Mouse (Mus musculus) embryonic fibroblast, embryonic 13.5 days (primary cell): Measurements from ENCODE around the gene Crcp. TPM values are rescaled to one million over a fixed set of nuclear protein-coding genes. Genes with fewer than 3 reads are reported as not detected.

Experiments
- H3K27ac ChIP-seq: 2 replicates; pipeline ENCODE4 v1.5.1; 2012; ENCODE audit warnings: low read length, control low read depth, inconsistent platforms; ENCODE audit not compliant: insufficient read depth
- H3K4me1 ChIP-seq: 2 replicates; pipeline ENCODE4 v1.6.1; 2011; ENCODE audit warnings: low read length; ENCODE audit not compliant: control insufficient read depth, insufficient read depth
- H3K4me3 ChIP-seq: 2 replicates; pipeline ENCODE4 v1.5.1; 2011; ENCODE audit warnings: mild to moderate bottlenecking, control low read depth, low read length; ENCODE audit not compliant: insufficient read depth
- CTCF ChIP-seq: IDR thresholded peaks from 2 replicates; pipeline ENCODE4 v1.5.1; 2011; ENCODE audit warnings: mild to moderate bottlenecking, control low read depth, low read length, moderate library complexity, borderline replicate concordance; ENCODE audit not compliant: insufficient read depth
- POLR2A ChIP-seq: IDR thresholded peaks from 2 replicates; pipeline ENCODE4 v1.6.1; 2011; ENCODE audit warnings: low read depth, mild to moderate bottlenecking, control low read depth, low read length, moderate library complexity
- polyA plus RNA-seq: library from polyadenylated mRNA; stranded (reverse); fragments of >200 nt; gene quantifications from 2 replicates; pipeline ENCODE4 v1.2.4, GENCODE M21; 2011; ENCODE audit warnings: low read depth; ENCODE audit not compliant: missing spikeins, insufficient read length

Gene Crcp
- polyA plus RNA-seq, 1 experiment, result 36.5 TPM

DNA sequence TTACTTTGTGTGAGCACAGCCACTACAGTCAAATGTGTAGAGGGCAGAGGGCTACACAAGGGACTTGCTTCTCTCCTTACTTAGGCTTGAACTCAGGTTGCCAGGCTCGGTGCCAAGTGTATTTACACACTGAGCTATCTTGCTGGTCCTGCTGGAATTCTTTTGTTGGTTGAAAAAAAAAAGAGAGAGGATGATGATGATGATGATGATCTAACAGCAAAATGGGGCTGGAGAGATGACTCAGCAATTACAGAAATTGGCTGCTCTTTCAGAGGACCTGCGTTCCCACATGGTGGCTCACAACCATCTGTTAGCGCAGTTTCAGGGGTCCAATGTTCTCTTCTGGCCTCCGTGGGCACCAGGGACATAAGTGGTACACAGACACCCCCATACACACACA is 59.5 kb downstream of the Crcp start:
- Histone ChIP-seq H3K4me1 (peaks cover 9% of the 10 kb centered on the region; the same call in 1 of the 2 replicates), H3K4me3 (no peak overlapping the region), H3K27ac (peak overlapping the region; percentile 15; the same call in 1 of the 2 replicates)
- TF ChIP-seq POLR2A, result no peak
- TF ChIP-seq CTCF, result no peak

DNA sequence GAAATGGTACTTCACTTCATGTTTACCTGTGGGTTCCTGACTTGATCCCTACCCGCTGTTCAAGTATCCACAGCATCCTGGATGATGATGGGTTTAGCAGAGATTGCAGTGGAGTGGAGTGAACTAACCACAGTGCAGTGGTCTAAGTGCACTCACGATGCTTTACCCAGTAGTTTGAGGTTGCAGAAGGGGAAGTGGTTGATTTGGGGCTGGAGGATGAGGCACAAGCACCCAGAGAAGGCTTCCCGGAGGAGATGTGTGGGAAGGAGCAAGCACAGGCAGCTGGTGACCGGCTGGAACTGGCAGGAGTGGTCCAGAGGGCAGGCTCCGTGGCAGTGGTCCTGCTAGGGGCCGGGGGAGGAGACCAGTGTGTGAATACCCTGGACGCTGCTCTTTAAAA is 60.1 kb downstream of the Crcp start:
- Histone ChIP-seq H3K4me1 (peaks cover 9% of the 10 kb centered on the region; the same call in 1 of the 2 replicates), H3K4me3 (no peak overlapping the region), H3K27ac (peak overlapping the region; percentile 15)
- TF ChIP-seq CTCF (no peak), POLR2A (no peak)

DNA sequence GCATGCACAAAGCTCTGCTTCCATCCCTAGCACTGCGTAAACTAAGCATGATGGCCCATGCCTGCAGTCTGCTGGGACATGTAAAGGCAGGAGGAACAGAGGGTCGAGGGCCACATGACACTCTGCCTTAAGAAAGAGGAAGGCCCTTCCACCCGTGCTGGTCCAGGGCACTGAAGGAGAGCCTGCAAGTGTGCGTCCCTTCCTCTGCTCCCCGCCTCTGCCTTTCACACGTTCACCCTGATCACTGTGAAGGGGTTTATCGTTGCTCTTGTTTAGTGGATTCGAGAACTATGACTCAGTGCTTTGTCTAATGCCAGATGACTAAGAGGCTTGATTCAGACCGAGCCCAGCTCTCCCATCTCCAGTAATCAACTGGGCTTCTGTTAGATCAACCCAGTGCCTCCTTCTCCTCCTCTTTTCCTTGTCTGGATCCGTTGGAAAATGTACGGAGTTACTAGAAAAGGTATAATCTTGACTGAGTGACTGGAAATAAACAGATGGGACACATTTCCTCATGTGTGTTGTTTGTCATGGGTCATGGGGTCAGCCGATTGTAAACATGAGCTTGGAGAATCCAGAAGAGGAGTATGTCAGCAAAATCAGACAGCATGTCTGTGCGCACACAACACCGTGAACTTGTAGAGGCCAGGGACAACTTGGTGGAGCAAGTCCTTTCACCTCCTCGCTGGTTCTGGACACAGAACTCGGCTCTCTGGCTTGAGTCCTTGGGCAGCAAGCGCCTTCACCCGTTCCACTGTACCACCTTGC is 60.7 kb downstream of the Crcp start:
- H3K4me3 ChIP-seq, result no peak overlapping the region
- peaks cover 9% of the 10 kb centered on the region; the same call in 1 of the 2 replicates for H3K4me1 ChIP-seq
- peak overlapping the region; percentile 35 for H3K27ac ChIP-seq
- TF ChIP-seq CTCF (no peak), POLR2A (no peak)

DNA sequence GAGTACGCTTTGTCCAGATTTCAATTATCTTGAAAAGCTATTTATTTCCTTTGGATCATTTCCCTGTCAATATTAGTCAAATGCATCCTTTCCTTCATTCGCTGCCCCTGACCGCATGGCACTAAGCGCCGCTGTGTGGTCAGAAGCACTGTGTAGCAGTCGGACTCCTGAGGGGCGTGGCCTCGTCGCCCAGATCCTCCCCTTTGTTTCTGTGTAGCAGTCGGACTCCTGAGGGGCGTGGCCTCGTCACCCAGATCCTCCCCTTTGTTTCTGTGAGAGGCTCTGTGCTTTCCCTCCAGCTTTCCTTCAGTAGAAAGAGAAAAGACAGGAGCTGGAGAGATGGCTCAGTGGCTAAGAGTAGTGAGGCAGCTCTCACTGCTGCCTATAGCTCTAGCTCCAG is 67.7 kb downstream of the Crcp start:
- Histone ChIP-seq H3K4me1 (no peaks in the 10 kb centered on the region), H3K27ac (no peak overlapping the region), H3K4me3 (no peak overlapping the region)
- no peak for TF ChIP-seq CTCF
- no peak for TF ChIP-seq POLR2A

DNA sequence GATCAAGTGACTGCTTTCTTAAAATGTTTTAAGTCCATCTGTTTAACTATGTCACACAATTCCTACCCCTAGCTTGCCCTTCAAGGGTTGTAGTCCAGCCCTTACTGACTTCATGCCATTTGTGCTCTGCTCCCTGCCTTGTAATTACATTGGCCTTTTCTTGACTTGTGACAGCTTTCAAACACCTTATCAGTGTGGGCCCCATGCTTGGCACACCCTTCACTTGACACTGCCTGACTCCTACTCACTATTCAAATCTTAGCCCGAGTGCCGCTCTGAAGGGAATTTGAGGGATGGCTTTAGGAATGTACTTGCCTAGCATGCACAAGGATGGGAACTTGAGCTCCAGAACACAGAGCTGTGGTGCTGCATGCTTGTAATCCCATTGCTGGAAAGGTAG is 68.7 kb downstream of the Crcp start:
- no peak overlapping the region for H3K4me3 ChIP-seq
- TF ChIP-seq CTCF (no peak), POLR2A (no peak)

DNA sequence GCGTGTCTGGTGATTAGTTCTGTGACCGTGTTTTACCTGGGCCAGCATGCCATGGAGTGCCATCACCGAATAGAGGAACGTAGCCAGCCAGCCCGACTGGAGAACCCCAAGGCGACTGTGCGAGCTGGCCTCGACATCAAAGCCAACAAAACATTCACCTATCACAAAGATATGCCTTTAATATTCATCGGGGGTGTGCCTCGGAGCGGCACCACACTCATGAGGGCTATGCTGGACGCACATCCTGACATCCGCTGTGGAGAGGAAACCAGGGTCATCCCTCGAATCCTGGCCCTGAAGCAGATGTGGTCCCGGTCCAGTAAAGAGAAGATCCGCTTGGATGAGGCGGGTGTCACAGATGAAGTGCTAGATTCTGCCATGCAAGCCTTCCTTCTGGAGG is 72.6 kb downstream of the Crcp start:
- H3K27ac ChIP-seq, result no peak overlapping the region
- no peaks in the 10 kb centered on the region for H3K4me1 ChIP-seq
- no peak for TF ChIP-seq CTCF
- no peak for TF ChIP-seq POLR2A
- no peak overlapping the region for H3K4me3 ChIP-seq

More for the DNA sequence above, 68.7 kb downstream of the Crcp start:
- H3K4me1 ChIP-seq, result no peaks in the 10 kb centered on the region
- H3K27ac ChIP-seq, result no peak overlapping the region

DNA sequence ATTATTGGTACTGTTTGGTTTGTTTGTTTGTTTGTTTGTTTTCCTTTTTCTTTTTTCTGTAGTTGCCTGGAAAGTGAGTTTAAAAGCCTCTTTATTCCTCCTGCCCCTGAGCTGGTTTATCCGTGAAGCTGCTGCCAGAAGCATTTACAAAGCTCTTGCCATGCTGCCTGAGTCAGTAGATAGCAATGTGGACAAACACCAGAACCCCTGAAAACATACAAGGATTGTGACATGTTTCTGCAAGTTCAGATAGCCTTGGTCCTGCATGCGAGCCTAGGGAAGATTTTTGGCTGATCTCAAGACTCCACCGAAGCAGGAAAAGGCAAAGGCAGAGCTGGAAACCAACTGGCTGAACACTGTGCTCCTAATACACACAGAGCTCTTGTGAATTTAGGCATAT is 80.3 kb downstream of the Crcp start:
- TF ChIP-seq CTCF (no peak), POLR2A (no peak)
- Histone ChIP-seq H3K4me3 (no peak overlapping the region), H3K27ac (peak overlapping the region; percentile 63), H3K4me1 (no peaks in the 10 kb centered on the region)

Other genes with a start within 250 kb of the Crcp start
- 45.5 and 50.0 TPM in 2 replicates for gene Psph, start 241.8 kb upstream of the Crcp start, polyA plus RNA-seq
- 29.9 and 39.3 TPM in 2 replicates for gene Sumf2, start 182.3 kb upstream of the Crcp start, polyA plus RNA-seq
- gene Chchd2, start 141.8 kb upstream of the Crcp start, polyA plus RNA-seq, result 318 and 322 TPM in 2 replicates
- 3.1 and 3.4 TPM in 2 replicates for gene Zbed5, start 133.6 kb upstream of the Crcp start, polyA plus RNA-seq
- gene Phkg1, start 130.7 kb upstream of the Crcp start, polyA plus RNA-seq, result 0.80 and 1.3 TPM in 2 replicates
- 2.0 TPM in 1 of 2 replicates, not detected in the other for gene Nupr1l, start 120.8 kb upstream of the Crcp start, polyA plus RNA-seq
- 45.1 and 54.4 TPM in 2 replicates for gene Vkorc1l1, start 87.3 kb upstream of the Crcp start, polyA plus RNA-seq
- 43.4 and 49.9 TPM in 2 replicates for gene Gusb, start 26.2 kb upstream of the Crcp start, polyA plus RNA-seq
- 32.6 and 41.4 TPM in 2 replicates for gene Asl, start within 50 bp of the Crcp start, polyA plus RNA-seq
- gene Tpst1, start 44.0 kb downstream of the Crcp start, polyA plus RNA-seq, result 34.0 and 44.9 TPM in 2 replicates
- 3.6 and 4.4 TPM in 2 replicates for gene Kctd7, start 115.6 kb downstream of the Crcp start, polyA plus RNA-seq
- gene Rabgef1, start 142.5 kb downstream of the Crcp start, polyA plus RNA-seq, result 21.8 and 27.7 TPM in 2 replicates
- 42.9 and 54.2 TPM in 2 replicates for gene Tmem248, start 187.8 kb downstream of the Crcp start, polyA plus RNA-seq
- 56.5 and 75.7 TPM in 2 replicates for gene Sbds, start 226.2 kb downstream of the Crcp start, polyA plus RNA-seq
- gene Tyw1, start 226.3 kb downstream of the Crcp start, polyA plus RNA-seq, result 15.2 and 19.7 TPM in 2 replicates